Mouse (Mus musculus): ENCODE data around the gene Ccdc110. TPM values are rescaled to one million over a fixed set of nuclear protein-coding genes. Genes with fewer than 3 reads are reported as not detected.

Ccdc110 gene
- total and polyA plus RNA-seq, 3 experiments, result not detected

DNA sequence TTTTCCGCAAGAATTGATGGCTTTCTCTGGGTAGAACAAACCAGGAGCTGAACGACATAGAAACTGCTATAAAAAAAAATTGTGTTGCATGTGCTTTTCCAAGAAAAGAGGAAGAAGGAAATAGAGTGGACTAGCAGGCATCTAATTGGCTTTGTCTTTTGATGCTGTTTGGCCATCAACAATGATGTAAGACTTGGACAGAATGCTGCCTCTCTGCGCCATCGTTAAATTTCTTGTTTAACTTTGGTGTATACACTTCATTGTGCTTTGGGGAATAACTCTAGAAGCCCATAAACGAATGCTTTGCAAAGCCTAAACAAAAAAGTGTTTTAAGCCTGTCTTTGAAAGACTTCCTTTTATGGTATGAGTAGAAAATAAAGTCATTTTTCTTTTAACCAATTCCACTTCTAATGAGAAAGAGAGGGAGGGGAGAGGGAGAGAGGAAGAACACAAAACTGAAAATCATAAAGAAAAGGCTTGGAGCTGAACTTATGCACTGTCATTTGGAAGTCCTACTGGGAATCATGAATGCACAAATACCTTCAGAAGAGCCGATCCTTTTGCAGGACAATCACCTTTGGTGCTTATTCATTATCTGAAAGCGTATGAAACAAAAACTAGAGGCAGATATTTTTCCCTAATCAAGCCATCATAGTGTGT is 28.7 kb upstream of the Ccdc110 start:
- Histone ChIP-seq H3K9me3 (replicated peaks; ENCODE audit: insufficient read depth, low read length) (no peaks in the 10 kb centered on the region), H3K4me1 (ENCODE audit: control insufficient read depth in 1 of 2, insufficient read depth in 2 of 2, low read length in 2 of 2) (no peaks in the 10 kb centered on the region), H3K4me3 (ENCODE audit: control insufficient read depth in 1 of 2, insufficient read depth in 1 of 2, low read depth in 2 of 2, low read length in 2 of 2) (no peak overlapping the region), H3K79me2 (ENCODE audit: control insufficient read depth, insufficient read depth, low read length, poor library complexity) (no peaks in the 10 kb centered on the region), H3K9ac (ENCODE audit: control insufficient read depth, low read depth, low read length, poor library complexity, severe bottlenecking) (no peak overlapping the region), H3K27ac (ENCODE audit: control insufficient read depth, low read depth, low read length) (no peak overlapping the region), H3K27me3 (ENCODE audit: control insufficient read depth in 1 of 2, insufficient read depth in 2 of 2, low read length in 2 of 2) (no peaks in the 10 kb centered on the region), H3K36me3 (ENCODE audit: control insufficient read depth in 1 of 2, insufficient read depth in 2 of 2, low read length in 2 of 2) (no peaks in the 10 kb centered on the region)
- no peak for DNase-seq (ENCODE audit: low read depth, low spot score)
- no peak for TF ChIP-seq MXI1 (IDR thresholded peaks at IDR 0.05; ENCODE audit: low read depth, low read length)
- no peak for TF ChIP-seq MAZ (IDR thresholded peaks at IDR 0.05; ENCODE audit: low read depth, low read length)
- TF ChIP-seq ZKSCAN1 (IDR thresholded peaks at IDR 0.05; ENCODE audit: low read depth, low read length), result no peak
- no peak for TF ChIP-seq POLR2AphosphoS5 (IDR thresholded peaks at IDR 0.05; ENCODE audit: borderline replicate concordance, low read depth, low read length)
- no peak for TF ChIP-seq CHD2 (IDR thresholded peaks at IDR 0.05; ENCODE audit: low read length)
- TF ChIP-seq RCOR1 (IDR thresholded peaks at IDR 0.05; ENCODE audit: low read depth, low read length), result no peak
- no peak for TF ChIP-seq CHD1 (IDR thresholded peaks at IDR 0.05; ENCODE audit: low read depth, low read length)
- TF ChIP-seq SIN3A (IDR thresholded peaks at IDR 0.05; ENCODE audit: low read length), result no peak
- no peak for TF ChIP-seq BHLHE40 (IDR thresholded peaks at IDR 0.05; ENCODE audit: borderline replicate concordance, low read depth, low read length)
- TF ChIP-seq E2F4 (IDR thresholded peaks at IDR 0.05; ENCODE audit: borderline replicate concordance, low read depth, low read length), result no peak
- TF ChIP-seq USF2 (IDR thresholded peaks at IDR 0.05; ENCODE audit: borderline replicate concordance in 1 of 2, insufficient read depth in 1 of 2, low read depth in 1 of 2, low read length in 2 of 2), result no peak
- TF ChIP-seq GABPA (IDR thresholded peaks at IDR 0.05; ENCODE audit: low read depth, low read length), result no peak
- TF ChIP-seq ETS1 (IDR thresholded peaks at IDR 0.05; ENCODE audit: low read depth, low read length), result no peak
- TF ChIP-seq EP300 (IDR thresholded peaks at IDR 0.05; ENCODE audit: low read depth in 1 of 2, low read length in 2 of 2), result no peak
- no peak for TF ChIP-seq NRF1 (IDR thresholded peaks at IDR 0.05; ENCODE audit: insufficient read depth, low read depth, low read length, poor library complexity, severe bottlenecking)

- Histone ChIP-seq H3K27ac (ENCODE audit: control insufficient read depth, low read depth, low read length) (no peak overlapping the region), H3K4me1 (ENCODE audit: control insufficient read depth in 1 of 2, insufficient read depth in 2 of 2, low read length in 2 of 2) (no peaks in the 10 kb centered on the region), H3K36me3 (ENCODE audit: control insufficient read depth in 1 of 2, insufficient read depth in 2 of 2, low read length in 2 of 2) (no peaks in the 10 kb centered on the region), H3K79me2 (ENCODE audit: control insufficient read depth, insufficient read depth, low read length, poor library complexity) (no peaks in the 10 kb centered on the region), H3K9ac (ENCODE audit: control insufficient read depth, low read depth, low read length, poor library complexity, severe bottlenecking) (no peak overlapping the region), H3K4me3 (ENCODE audit: control insufficient read depth in 1 of 2, insufficient read depth in 1 of 2, low read depth in 2 of 2, low read length in 2 of 2) (no peak overlapping the region), H3K9me3 (replicated peaks; ENCODE audit: insufficient read depth, low read length) (no peaks in the 10 kb centered on the region), H3K27me3 (ENCODE audit: control insufficient read depth in 1 of 2, insufficient read depth in 2 of 2, low read length in 2 of 2) (no peaks in the 10 kb centered on the region)
- no peak for TF ChIP-seq BHLHE40 (IDR thresholded peaks at IDR 0.05; ENCODE audit: borderline replicate concordance, low read depth, low read length)
- no peak for TF ChIP-seq MAX (IDR thresholded peaks at IDR 0.05; ENCODE audit: low read length)
- no peak for TF ChIP-seq RAD21 (IDR thresholded peaks at IDR 0.05; ENCODE audit: low read depth, low read length)
- DNase-seq (ENCODE audit: low read depth, low spot score), result no peak
Measured at GRCm38 (mm10) chr8:45906251-45906619, 28.2 kb upstream of the Ccdc110 start.
